Mouse (Mus musculus) kidney, postnatal 4 days (tissue): ENCODE measurements around the gene Saa4.
"Not testable (repeated sequence)": the region's sequence is repeated elsewhere in the genome, so short reads cannot be mapped to it uniquely, and the experiment has no call there.

Experiments
- DNase-seq, 2 experiments: peaks; one replicate each; pipeline ENCODE4 v3.0.0; 2021; ENCODE audit warnings: mixed read lengths in 2 of 2

Gene Saa4

DNA sequence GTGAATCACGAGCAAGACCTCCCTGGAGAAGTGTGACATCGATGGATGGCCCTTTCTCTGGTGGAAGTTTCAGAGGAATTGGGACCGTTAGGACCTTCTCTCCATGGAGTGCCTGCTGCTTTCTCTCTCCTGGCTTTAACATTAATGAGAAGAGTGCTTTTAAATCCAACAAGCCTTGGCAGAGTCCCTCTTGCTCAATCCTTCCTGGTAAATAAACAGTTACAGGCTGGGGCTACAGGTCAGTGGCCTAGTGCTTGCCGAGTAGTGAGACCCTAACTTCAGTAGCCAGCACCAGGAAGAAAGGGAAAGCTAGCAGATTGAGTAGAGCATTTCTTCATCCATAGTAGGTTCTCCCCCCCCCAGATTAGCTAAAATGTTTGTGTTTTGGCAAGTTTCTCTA lies at the start of gene Saa4:
Gene Saa4 (minus strand): TSS at position 146 of the 400 bp plus-strand sequence.
- no peak for DNase-seq

DNA sequence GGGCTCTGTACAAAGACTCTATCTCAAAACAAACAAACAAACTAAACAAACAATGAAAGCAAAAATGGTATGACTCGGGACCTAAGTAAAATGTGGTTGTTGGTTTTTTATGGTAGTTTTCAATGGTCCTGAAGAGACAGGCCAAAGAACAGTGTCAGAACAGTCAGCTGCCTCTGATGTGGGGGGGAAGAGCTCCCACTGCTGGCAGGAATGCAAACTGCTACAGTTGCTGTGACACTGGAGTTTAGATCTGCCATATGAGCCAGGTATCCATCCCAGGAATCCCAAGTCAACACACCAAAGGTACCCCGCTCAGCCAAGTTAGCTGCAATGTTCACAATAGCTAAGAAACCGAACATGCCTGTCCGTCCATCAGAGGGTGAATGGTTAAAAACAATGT lies 38.3 kb upstream of the Saa4 start:
- peak; percentile 72 to 73 for DNase-seq

DNA sequence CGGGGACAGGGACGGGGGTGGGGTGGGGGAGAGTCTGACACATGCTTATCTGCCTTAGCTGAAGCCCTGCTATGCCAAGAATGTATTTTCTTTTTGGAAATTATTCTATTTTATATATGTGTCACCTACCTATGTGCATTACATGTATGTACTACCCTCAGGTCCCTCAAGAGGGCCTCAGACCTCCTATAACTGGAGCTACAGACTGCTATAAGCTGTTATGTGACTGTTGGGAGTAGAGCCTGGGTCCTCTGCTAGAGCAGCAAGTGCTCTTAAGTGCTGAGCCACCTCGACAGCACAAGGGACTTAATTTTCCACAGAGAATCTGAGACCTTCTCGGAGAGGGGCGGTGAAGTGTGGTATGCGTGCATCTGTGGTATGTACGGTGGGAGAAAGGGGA lies 36.0 kb upstream of the Saa4 start:
- no peak for DNase-seq

DNA sequence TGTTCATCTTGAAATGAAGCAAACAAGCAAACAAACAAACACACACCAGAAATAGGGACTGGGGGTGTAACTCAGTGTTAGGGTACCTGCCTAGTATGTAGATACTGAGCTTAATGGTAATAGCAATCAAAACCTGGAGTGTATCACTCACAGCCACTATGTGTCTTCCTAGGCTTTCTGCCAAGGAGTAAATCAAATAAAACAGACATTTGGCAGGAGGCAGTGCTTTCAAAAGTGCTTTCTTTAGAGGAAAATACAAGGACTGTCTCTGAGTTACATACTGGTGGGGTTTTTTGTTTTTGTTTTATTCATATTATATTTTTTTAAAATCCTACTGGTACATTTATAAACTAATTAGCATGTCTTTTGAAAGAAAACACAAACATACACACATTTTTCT lies 35.0 kb upstream of the Saa4 start:
- no peak for DNase-seq

DNA sequence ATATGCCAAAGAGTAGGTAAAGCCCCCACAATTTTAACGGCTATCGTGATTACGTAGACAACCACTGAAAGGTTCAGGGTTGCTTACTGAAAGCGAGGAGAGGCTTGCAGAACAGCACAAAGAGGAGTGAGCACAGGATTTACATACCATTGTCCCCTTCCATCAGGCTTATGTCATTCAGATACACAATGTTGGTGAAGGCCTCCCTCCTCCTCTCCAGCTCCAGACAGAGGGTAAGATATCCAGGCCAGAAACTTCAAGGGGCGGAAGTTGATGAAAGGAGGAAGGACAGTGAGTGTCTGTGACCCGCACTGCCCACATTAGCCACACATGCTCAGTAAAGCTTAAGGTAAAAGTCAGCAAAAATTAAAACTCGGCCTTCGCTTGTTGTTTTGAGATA lies 32.3 kb upstream of the Saa4 start:
- no peak for DNase-seq

DNA sequence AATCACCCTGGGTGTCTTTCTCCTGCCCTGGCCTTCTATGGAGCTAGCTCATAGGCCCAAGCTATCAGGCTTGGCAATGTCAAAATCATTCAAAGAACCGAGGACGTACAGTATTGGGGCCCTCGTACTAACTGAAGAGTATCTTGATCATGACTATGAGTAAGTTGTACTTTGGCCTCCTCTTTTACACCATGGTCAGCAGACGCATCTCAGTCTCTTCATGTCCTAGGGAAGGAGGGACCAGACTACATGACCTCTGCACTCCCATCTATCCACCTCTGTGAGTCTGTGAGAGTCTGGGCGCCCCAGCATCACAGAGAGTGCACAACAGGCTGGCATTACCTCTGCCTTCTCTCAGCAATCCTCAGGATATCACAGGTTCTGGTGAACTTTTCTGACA lies 30.2 kb upstream of the Saa4 start:
- DNase-seq = no peak

DNA sequence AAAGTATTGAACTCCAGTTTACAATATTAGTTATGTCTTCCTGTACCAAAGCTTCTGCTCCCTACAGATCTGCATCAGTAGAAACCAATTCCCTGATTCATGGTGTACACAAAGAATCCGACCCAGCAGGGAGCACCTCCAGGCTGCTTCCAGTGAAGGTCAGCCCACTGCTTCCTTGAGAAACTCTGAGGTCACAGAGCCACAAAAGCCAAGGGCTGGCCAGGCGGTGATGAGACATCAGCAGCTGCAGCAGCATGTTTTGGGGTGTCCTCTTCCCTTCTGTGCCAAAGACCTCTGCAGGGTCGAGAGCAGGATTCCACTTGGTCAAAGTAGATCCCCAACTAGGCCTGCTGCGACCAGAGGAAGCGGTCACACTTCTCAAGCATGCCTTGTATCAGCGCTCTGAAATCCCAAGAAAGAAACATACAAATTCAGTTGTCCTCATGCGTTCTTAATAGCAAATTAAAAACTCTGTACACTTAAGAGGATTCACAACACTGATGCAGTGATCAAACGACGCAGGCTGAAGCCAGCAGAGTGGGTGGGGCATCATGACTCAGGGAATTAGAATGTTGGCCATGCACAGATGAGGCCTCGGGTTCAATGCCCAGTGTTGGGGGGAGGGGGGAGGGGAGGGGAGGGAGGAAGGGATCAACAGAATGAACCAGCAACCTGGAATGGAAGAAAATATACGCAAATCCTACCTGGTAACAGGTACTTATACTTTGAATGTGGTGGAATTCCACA lies 28.8 kb upstream of the Saa4 start:
- DNase-seq = no peak

DNA sequence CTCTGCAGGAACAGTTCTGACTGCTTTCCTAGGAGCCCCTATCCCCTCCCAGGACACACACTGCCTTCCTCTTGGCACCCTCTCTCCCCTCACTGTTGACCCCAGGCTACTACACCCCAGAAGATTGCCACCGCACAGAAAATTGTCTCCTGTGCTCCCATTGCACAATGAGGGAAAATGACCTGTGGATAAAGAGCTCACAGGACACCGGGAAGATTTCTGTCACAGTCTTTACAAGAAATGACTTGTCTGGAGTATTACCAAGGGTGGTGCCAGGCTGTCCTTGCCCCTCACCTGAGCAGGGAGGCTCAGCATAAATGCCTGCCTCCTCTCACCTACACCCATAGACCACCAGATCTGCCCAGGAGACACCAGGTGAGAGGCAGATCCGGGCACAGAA lies 19.1 kb upstream of the Saa4 start, which contains the start of gene Saa2:
Gene Saa2 (plus strand): TSS at position 301 of the 400 bp plus-strand sequence.
- DNase-seq = no peak

DNA sequence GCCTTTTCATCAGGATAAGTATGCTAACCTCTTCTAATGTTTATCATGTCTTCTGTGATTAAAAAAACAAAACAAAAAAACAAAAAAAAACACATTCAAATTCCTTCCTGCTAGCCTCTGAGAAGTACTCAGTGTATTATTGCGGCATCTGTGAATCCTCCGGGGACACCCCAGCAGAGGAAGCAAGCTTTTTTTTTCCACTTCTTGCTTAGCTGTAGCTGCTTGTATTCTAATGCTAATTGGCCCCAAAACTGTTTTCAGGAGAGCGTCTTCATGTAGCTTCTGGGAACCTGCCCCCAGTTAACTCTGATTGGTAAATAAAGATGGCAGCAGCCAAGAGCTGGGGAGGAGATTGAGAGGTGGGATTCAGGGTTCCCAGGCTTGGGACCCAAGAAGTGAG lies 16.1 kb upstream of the Saa4 start:
- no peak for DNase-seq

DNA sequence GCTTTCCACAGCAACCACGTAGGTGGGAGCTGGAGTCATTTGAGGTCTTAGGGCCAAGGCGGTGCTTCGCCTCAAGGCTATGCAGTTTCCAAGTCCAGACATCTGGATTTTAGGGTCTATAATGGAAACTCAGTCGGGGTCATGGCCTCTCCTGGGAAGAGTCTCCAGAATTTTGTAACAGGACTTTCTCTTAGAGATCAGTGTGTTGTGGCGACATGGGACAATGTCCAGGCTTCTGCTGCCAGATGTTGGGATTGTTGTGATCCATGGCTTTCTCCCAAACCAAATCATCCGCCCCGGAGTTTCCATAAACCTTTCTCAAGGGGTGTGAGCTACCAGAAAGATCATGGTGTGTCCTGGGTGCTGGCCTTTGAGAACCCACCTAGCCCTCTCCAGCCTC lies 14.0 kb upstream of the Saa4 start:
- no peak for DNase-seq

DNA sequence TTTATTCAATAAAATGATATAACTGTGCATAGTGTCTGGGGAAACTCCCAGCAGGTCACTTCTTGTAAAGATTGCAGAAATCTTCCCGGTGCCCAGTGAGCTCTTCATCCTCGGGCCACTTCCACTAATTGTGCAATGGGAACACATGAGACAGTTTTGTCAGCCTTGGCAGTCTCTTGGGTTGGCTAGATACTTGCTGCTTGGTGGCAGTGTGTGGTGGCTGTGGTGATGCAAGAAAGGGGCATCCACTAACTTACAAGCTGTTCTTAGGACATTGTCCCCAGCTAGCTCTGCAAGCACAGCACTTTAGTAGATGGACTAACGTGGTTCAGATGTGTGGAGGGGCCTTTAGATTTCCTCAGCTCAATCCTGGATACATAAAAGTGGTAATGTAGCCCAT lies 13.4 kb upstream of the Saa4 start:
- DNase-seq = no peak

DNA sequence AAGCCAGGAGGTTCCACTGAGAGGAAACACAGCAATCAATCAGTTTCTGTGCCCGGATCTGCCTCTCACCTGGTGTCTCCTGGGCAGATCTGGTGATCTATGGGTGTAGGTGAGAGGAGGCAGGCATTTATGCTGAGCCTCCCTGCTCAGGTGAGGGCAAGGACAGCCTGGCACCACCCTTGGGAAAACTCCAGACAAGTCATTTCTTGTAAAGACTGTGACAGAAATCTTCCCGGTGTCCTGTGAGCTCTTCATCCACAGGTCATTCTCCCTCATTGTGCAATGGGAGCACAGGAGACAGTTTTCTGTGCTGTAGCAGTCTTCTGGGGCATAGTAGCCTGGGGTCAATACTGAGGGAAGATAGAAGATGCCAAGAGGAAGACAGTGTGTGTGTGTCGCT lies 10.5 kb upstream of the Saa4 start, which contains the start of gene Saa1:
Gene Saa1 (minus strand): TSS at position 101 of the 400 bp plus-strand sequence.
- not testable (repeated sequence) for DNase-seq

DNA sequence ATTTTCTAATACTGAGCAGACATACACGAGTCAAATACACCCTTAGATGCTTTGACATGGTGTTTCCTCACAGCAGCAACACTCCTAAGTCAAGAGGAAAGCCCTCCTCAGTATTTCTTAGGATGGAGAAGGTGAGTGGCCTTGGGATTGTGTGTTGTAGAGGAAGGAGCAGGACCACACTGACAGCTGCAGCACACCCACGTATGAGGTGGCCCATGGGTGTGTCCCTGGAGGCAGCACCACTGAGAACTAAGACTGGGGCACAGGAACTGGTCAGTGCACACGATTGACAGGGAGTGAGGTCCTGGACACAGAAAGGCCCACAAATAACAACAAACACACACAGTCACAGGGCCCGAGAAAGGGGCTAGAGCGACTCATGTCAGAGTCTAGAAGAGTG lies 7.6 kb upstream of the Saa4 start:
- DNase-seq = not testable (repeated sequence)

DNA sequence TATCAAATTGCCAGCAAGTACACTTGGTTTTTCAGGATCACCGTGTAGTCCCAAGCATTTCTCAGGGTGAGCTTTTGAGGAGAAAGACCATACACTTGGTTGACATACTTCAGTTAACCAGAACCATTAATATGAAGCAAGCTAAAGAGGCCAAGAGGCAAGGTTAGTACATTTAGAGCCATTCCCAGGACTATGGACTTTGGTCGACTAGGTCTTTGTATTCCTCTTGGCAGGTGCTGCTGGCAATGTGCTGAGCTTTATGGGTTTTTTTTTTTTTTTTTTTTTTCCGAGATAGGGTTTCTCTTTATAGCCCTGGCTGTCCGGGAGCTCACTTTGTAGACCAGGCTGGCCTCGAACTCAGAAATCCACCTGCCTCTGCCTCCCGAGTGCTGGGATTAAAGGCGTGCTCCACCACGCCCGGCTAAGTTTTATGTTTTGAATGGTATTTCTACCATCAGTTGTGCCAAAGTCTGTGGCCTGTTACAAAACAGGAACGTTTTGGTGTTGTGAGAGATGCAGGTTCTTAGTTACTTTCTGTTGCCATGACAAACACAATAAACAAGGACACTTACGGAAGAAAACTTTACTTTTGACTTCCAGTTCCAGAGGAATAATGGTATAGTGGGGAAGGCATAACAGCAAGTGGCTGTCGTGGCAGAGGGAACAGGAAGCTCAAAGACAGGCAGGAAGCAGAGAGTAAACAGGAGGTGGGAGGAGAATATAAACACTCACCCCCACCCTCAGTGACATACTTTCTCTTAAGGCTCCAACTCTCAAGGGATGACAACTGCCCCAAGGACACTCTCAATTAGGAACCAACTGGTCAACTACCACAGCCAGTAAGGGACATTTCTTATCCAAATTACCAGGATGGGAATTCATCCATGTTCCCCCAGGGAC lies 6.4 kb upstream of the Saa4 start:
- no peak for DNase-seq

DNA sequence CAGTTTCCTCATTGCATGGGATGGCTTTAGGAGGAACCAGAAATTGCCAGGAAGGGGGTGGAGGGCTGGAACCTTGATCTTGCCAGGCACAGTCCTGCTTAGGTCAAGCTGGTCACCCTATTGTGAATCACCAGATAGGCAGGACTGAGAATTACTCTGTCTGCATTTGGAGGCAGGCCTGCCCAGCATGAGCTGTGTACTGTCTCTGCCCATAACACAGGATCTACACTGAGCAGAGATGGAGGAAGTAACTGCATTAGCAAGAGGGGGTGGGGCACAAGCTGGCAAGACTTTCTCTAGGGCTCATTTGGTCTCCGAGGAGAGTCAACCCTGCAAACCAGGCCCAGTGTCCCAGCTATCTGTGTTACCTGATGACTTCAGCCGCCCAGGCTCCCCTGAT lies 2.6 kb upstream of the Saa4 start:
- no peak for DNase-seq

DNA sequence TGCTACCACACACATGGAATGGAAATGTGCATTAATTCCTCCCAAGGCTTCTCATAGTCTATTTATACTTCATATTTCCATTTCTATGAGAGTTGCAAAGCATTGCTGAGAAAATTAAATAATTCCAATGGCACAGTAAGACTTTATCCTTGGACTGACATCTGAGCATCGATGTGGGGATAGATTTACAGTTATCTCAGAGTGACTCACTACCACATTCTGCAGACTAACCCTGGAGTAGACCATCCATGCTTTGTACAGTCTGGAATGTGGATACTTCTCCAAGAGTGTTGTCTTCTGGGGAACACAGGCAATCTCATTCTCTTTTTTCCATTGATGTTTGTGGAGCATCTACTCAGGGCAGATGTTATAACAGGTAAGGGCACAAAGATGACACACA lies 4.8 kb downstream of the Saa4 start:
- no peak for DNase-seq

DNA sequence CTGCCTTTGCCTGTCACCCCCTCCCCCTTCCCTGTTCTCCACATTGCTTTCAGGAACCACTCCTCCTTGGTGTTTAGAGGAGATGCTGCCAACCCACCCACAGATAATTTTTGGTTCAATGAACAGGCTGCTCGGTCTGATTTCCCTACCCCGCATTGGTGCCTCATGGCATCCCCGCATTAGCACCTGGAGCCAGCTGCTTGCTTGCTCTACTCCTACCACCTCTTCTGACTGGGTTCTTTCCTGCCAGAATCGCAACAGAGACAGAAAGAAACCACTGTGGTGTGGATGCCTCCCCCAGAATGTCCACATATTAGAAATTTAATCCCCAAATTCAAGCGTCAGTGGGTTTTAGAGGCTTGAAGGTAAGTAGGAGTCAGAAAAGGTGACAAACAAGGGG lies 8.0 kb downstream of the Saa4 start:
- peak; percentile 10 to 19 for DNase-seq

DNA sequence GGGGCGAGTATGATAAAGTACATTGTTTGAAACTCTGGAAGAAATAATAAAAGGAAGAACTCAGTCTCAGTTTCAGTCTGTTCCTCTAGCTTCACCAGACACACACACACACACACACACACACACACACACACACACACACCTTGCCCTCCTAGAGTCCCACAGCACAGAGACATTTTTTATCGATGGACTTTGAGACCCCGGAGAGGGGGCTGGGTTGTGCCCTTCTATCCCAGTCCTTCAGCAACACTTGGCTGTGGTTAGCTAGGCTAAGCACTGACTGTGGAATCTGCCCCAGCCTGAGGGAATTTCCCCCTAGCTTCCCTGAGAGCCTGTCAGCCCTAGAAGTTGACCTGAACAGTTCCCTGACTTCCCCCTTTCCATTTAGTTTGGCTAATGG lies 8.6 kb downstream of the Saa4 start:
- DNase-seq = peak; percentile 17 to 40

DNA sequence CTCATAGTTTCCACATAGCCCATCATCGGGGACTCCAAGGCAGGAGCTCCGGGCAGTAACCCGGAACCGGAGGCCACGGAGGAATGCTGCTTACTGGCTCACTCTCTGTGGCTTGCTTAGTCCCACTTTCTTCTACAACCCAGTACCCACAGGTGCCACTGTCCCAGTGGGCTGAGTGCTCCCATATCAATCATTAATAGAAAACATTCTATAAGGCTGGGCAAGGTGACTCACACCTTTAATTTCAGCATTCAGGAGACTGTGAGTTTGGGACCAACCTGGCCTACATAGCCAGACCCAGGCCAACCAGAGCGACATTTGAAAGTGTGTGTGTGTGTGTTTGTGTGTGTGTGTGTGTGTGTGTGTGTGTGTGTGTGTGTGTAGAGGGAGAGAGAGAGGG lies 9.0 kb downstream of the Saa4 start:
- DNase-seq = no peak

DNA sequence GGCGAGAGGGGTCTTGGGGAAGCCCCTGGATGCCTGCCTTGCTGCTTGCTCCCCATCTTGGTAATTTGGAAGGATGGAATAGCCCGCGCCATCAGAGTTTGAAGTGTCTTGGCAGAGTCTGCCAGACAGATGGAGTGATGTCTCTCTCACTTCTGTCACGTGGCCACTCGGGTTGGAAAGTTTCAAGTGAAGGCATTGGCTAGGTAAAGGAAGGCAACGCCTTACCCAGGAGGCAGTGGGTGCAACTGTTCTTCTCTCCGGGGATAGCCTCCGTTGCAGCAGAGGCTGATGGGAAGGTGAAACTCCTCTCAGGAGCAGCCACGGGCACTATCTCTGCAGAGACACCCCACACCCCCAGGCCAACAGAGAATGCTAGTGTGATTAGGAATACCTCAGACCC lies 11.9 kb downstream of the Saa4 start:
- DNase-seq = no peak

DNA sequence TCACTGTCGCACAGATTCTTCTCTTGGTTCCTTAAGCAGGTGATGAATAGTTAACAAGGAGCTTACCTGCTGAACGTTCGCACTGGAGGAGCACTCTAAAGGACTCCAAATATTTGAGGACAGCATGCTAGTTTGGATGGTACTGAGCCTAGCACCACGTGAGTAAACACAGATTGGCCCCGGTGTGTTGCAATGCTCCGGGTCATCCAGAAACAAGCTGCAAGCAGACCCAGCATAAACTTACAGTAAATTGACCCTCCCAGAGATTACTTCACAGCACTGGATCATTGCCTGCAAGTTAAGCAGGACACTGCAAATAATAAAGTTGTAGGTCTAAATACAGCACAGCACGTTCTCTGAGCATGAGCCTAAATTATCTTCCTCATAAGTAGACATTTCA lies 12.9 kb downstream of the Saa4 start:
- DNase-seq = no peak

DNA sequence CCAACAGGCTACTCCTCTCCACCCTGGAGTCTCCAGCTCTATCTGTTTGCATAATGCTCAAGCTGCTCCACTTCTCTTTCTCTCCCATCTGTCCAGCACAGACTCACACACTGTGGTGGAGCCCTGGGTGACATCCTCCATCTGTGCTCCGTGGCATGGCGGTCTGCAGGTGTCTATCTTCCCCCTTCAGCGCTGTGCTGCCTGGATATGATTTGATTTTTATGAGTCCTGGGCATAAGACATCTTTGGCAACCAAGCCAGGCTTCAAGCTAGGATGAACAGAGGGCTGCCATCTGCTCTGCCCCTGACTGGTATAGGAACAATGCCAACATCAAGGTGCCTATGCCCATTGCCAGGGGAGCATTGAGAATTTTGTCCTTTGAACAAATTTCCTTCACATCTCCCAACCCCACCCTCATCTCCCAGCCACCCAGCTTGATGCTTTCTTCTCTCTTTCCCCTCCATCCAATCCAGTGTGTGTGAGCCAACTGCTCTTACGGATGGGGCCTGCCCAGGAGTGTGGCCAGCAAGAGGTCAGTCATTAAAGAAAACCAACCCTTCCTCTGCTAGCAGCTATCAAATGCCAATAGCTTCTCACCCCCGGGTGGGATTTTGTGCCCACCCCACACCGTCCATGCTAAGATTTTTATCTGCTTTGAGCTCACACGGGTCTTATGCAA lies 13.7 kb downstream of the Saa4 start:
- DNase-seq = no peak

DNA sequence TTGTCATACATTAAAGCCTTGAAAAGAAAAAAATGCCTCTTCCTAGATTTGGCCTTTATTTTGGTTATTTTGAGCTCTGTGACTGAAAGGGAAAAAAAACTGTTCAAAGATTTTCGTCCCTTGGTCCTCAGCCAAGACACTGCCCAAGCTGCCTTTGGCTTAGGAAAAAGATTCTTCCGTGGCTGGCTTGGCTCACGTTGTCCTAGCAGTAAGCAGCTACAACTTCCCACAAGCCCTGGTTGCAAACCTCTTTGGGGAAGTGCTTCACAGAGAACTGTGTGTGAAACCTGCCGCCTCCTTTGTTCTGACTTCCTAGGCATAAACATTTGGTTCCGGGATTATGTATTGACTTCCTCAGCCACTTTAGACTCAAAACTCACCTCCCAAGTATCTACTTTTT lies 15.5 kb downstream of the Saa4 start:
- DNase-seq = peak; percentile 5 to 12

DNA sequence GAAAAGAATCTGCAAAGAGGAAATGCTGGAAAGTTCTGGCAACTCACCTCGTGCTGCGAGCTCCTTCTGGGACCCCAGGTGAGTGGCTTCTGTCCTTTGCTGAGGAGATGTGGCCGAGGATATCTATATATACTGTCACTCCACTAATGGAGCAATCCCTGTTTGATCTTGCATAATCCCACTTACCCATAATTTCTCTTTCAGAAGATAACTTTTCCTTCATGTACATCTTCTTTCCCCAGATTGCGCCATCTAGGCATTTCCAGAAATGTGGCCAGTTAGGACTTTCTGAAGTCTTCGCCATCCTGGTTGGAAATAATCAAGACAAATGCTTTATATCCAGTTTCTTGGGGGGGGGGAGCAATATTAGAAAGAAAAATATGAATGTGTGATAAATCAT lies 16.8 kb downstream of the Saa4 start, which contains the start of gene Saa3:
Gene Saa3 (minus strand): TSS at position 101 of the 400 bp plus-strand sequence.
- DNase-seq = no peak
